Mouse (Mus musculus) cerebellum, postnatal 4 days (tissue): ENCODE measurements around the gene Nol3.

Experiments used
- DNase-seq, 2 experiments: peaks; one replicate each; pipeline ENCODE4 v3.0.0; 2022; ENCODE audit warnings: low spot score in 2 of 2, mixed read lengths in 1 of 2

Gene Nol3

DNA sequence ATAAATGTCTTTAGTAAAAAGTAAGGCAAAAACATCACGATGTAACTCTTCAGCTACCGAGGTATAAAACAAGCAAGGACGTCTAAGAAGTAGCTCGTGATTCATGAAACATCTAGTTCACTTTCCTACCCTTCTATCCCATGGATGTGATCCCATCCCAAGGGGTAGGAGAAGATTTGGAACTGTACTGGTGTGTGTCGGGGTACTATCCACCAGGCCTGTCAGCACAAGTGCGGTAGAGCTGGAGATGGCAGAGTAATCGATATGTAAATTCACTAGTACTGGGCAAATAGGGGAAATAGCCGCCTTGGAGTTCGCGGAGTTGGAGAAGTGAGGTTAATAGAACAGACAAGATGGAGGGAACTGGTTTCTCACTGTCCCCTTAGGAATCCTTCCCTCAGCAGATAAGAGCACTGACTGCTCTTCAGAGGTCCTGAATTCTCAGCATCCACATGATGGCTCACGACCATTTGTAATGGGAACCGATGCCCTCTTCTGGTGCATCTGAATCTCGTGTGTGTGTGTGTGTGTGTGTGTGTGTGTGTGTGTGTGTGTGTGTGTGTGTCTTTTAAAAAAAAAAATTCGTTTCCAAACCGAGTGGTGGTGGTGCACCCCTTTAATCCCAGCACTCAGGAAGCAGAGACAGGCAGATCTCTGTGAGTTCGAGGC lies 12.6 kb upstream of the Nol3 start:
- no peak for DNase-seq

- no peak for DNase-seq
Observed at GRCm38 (mm10) chr8:105264024-105264982, 11.6 kb upstream of the Nol3 start, which contains the start of the genes Tradd and Fbxl8. Tradd (minus strand) TSS chr8:105264609. Fbxl8 (plus strand) TSS chr8:105264648.

DNA sequence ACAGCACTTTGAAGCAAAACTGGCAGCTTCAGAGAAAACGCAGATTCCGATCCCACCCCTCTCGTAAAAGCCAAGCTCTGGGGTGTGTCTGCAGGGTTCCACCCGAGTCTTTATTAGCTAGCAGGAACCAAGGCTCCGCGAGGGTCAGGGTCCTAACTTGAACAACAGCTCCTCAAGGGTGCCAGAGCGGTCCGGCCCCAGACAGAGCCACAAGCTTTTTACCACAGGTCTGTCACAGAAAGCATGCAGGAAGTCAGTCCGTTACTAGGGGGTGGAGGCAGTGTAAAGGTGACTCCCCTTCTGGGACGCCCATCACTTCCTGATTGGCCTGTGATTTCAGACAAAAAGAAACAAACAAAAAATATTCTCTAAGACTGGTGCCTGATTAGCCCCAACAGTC lies 10.8 kb upstream of the Nol3 start:
- DNase-seq: no peak

DNA sequence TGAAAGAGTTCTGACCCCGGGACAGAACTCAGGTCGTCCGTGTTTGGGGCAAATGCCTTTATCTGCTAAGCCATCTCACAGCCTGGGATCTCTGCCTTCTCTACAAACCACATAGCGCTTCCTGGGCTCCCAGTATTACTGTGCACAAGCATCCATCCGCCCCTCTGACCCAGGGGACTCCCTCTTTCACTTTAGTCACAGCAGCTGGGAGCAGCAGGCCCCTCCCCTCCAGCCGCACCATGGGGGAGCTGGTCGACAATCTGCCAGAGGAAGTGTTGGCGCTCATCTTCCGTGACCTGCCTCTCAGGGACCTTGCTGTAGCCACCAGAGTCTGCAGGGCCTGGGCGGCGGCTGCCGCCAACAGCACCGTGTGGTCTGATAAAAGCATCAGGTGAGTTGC lies 9.2 kb upstream of the Nol3 start:
- DNase-seq: no peak

- peak; percentile 51 to 75 for DNase-seq
Observed at GRCm38 (mm10) chr8:105268342-105269074, 7.4 kb upstream of the Nol3 start.

GRCm38 (mm10) chr8:105269075-105269458 lies 6.9 kb upstream of the Nol3 start:
- no peak for DNase-seq

GRCm38 (mm10) chr8:105269461-105269947 lies 6.4 kb upstream of the Nol3 start, which contains the start of gene Hsf4:
Hsf4 (plus strand) TSS chr8:105269801.
- no peak for DNase-seq

DNA sequence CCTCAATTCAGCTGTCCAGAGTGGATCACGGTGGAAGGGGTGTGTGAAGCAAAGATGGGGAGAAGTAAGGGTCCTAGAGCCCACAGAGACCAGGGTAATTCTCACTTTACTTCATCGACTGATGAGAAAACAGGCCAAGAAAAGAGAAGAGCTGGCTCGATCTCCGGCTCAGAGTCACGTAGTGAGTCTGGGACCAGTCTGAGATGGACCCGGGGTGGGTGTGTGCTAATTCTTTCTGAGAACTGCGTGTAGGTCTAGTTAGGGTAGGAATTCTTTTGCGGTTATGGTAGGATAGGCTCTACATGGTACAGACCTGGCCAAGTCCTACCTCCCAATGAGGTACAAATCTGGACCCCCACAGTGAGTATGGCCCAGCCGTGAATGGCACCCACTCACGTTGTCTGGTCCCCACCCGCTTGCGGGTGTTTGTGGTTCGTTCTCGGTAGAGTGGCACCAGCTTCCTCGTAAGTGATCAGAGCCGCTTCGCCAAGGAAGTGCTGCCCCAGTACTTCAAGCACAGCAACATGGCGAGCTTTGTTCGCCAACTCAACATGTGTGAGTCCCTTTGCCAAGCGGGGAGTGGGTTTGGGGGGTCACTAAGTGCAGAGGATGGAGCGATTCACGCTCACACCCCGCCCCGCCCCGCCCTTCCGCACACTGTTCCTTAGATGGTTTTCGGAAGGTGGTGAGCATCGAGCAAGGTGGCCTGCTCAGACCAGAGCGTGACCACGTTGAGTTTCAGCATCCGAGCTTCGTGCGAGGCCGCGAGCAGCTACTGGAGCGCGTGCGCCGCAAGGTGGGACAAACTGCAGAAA lies 5.6 kb upstream of the Nol3 start:
- no peak for DNase-seq

GRCm38 (mm10) chr8:105270916-105271186 lies 5.1 kb upstream of the Nol3 start:
- DNase-seq: no peak

DNA sequence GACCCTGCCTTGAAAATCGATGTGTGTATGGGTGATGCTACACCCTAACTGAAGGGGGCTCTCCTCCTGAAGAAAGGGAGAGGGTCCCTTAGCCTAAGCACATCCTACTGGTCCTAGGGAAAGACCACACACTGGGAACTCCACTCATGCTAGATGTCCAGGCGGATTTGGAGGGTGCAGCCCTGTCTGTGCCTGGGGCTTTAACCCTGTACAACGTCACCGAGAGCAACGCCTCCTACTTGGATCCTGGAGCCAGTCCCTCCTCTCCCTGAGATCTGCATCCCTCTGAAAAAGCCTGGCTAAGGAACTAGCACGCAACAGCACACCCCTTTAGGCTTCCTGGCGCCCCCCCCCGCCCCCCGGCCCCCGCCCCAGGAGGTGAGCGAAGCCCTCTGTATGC lies 553 bp upstream of the Nol3 start:
- no peak for DNase-seq

DNA sequence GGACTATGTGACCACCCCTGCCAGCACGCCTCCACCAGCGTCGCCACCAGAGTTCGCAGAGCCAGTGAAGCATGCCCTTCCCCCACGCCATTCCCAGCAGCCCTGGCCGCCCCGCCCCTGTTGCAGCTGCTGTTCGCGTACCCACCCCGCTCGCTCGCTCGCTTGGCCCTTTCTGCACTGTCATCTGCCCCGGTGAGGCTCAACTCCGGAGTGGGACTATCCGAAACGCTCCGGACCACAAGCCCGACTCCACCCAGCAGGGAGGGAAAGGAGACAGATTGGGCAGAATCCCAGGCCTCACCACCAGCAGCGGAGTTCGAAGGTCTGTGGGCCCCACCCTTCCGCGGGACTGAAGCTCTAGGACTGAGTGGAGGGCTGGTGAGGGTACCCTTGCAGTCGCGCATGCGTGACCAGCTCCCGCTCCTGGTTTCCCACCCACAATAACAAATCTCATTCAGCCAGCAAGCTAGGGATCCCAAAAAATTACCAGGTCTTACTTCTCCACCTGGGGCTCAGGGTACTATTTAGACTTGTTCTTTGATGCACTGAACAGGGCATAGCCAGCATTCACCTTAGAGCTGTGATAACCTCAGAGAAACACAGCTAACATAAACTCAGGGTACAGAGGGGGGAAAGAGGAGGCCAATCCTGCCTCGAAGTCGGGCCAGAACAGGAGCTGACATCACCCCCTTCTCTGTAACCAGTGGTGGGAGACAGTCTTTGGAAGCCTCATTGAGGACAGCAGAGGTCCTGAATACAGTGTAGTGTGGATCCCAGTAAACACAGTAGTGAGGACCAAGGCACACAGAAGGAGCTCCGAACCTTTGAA lies 566 bp downstream of the Nol3 start:
- DNase-seq: no peak

GRCm38 (mm10) chr8:105278911-105279334 lies 3.0 kb downstream of the Nol3 start:
- peak; percentile 52 to 80 for DNase-seq

DNA sequence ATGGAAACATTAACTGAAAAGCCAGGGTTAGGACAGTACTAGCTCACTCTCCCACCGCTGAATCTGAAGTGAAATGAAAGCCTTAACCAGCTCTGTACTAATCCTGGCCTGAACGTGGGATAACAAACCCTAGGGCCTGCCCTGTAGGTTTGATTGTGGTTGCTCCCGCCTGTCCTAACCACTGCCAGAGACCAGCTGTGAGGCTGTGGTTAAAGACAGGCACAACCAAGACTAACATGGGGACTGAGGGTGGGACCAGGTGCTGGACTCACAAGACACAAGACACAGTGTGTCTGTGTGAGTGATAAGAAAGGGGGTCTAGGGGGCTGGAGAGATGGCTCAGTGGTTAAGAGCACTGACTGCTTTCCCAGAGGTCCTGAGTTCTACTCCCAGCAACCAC lies 4.6 kb downstream of the Nol3 start:
- no peak for DNase-seq

DNA sequence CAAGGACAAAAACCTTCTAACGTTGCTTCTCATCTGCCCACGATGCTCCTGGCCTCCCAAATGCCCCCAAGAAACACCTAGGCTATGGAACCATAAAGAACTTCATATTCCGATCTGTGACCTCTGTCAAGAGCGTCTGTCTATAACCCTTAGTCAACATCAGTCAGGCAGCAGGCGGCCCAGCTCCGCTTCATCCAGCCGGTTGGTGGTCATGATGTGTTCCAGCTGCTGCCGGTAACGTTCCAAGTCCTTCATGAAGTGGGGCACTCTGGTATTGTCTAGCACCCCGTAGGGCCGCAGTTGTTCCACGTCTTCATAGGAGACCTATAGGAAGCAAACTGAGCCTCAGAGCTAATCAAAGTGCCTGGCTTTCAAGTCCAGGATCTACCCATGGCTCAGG lies 5.9 kb downstream of the Nol3 start:
- no peak for DNase-seq

DNA sequence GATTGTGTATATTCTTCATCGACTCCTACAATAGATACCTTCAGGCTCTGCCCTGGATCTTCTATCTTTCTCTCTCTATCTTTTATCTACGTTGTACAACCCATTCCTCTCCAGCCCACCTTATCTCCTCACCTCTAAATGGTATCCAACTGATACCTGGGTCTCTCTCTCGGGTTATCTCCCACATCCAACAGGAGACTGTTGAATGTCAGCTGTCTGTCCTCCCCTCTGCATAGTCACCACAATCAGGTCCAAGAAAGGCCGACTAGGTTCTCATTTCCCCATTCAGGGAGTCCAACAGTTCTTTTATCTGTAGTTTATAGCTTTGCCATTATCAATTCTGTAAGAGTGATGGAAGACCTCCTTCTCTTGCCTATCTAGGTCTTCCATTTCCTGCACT lies 6.3 kb downstream of the Nol3 start:
- DNase-seq: no peak

DNA sequence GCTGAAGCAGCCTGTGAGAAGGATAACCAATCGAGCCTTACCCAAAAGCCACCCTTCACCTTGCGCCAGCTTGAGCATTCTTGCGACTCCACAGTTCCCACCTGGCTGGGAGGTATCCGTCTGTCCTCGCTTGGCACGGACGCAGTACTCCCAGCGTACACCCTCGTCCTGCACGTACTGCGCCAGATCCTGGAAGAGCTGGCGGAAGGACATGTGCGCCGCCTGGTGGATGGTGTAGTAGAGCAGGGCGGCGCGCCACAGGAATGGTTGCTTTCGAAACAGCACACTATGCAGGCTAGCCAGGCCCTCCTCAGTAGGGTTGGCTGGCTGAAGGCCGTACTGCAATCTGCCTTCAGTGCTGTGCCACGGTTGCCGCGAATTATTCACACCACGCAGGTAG lies 7.1 kb downstream of the Nol3 start:
- no peak for DNase-seq

DNA sequence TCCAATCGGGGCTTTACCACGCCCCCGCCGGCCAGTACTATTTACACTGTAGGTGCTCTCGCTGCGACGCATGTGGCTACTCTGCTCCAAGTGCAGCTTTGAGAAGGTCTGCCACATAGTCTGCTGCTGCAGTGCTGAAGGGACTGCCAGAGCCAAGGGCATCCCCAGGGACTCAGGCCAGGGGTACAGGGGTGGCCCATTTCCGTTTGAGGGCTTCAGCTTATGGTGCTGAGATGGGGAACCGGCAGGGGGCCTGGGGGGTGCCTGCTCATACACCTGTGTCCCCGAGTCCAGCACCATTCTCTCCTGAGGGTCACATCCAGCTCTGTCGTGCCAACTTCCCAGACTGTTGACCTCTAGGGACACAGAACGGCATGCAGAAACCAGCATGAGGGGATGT lies 9.6 kb downstream of the Nol3 start:
- no peak for DNase-seq

DNA sequence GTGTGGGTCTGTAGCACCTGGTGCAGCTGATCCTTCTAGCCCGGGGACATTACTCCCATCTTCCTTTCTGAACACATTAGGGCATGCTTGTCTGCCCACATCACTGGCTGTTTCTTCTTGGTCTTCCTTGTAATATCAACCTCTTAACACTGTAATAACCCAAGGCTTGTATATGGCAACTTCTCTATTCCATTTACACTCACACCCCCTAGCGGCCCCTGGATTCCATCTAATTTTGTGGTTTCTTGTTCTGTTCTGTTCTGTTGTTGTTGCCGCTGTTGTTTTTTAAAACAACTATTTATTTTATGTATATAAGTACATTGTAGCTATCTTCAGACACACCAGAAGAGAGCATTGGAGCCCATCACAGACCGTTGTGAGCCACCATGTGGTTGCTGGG lies 11.0 kb downstream of the Nol3 start:
- no peak for DNase-seq

- no peak for DNase-seq
Observed at GRCm38 (mm10) chr8:105288231-105288630, 12.3 kb downstream of the Nol3 start.

DNA sequence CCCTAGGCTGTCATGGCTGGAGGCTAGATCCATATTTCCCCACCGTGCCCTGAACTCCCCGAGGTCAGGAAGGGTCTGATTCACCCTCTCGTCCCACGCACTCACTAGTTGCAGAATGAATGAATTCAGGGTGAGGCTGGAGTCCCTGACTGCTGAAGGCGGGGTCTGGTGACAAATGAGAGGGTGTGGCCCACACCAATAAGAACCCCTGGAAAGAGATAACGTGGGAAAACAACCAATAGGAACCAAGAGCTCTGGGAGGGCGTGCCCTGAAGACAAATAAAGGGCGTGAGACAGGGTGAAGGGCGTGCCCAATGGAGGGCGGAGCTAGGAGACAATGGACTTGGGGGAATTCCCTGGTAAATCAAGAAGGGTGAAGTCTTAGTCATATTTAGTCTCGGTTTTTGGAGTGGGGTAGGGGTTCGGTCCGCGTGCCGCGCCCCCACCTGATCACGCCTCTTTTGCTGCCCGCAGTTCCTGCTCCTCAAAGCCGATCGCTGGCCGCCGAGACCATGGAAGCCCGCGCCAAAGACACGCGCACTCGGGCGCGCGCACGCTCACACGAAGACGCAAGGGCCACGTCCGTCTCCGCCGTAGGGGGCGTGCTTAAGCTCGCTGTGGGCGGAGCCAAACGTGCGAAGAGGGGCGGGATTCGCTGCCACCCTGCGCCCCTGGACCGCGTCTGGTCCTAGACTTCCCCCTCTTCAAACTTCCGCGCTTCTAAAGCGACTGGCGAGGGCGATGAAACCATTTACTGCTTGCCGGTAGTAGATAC lies 13.2 kb downstream of the Nol3 start:
- DNase-seq: peak; percentile 90 to 97
